Mouse (Mus musculus): ENCODE results near the gene Tmem190.

The Tmem190 gene

DNA sequence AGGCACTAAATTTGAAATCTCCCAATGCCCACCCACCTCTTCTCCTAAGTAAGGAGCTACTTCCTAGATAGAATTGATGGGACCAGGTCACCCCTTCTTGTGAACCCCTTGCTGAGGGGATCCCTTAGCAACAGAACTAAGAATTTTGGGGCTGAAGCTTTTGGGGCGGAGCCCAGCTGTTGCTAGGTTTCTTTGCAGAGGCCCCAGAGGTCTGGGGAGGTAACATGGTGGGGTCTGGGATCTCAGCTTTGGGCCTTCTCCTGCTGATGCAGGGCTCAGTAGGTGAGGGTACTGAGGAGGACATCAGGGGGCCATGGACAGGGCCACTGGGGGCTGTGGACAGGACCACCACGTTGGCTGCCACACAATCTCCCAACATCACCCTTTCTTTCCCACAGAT, at the start of gene Tmem190, which contains the start of gene Il11:
TSS of gene Tmem190 (plus strand) at position 179 of the 400 bp plus-strand sequence.
TSS of gene Il11 (minus strand) at position 101 of the 400 bp plus-strand sequence.
- no peak for DNase-seq

DNA sequence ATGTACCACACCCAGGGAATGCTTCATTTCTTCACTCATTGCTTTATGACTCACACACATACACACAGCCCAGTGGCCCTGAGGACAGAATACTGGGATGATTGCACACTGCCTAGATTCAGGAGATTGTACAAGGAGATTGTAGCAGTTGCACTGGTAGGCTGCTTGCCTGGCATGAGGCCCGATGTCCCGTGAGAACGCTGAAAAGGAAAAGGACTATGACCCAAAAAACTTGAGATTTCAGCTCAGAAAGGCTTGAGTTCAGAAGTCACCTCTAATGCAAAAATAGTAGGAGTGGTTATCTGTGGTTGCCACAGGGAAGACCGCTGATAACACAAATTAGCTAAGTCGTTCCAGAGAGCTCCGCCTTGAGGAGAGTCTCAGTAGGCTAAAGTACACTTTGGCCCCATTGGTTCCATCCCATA, 49.8 kb upstream of the Tmem190 start:
- DNase-seq = no peak

DNA sequence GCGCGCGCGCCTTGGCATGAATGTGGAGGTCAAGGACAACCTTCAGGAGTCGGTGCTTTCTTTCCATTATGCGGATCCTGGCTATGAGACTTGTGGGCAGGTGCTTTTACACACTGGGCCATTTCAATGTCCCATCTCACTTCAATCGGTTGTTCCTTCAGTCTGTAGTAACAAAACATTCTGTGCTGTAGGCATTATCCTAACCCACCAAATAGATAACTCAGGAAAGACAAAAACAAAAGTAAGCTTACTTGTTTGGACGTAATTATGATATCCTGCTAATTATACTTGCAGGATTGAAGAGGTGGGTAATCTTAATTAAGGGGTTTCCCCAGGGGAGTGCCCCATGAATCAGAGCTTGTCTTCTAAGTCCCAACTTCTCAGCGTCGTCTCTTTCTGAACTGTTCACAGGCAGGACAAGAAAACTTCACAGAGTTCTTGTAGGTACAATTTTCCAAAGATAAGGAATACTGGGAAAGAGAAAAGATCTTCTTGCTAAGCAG, 43.6 kb upstream of the Tmem190 start:
- no peak for DNase-seq

DNA sequence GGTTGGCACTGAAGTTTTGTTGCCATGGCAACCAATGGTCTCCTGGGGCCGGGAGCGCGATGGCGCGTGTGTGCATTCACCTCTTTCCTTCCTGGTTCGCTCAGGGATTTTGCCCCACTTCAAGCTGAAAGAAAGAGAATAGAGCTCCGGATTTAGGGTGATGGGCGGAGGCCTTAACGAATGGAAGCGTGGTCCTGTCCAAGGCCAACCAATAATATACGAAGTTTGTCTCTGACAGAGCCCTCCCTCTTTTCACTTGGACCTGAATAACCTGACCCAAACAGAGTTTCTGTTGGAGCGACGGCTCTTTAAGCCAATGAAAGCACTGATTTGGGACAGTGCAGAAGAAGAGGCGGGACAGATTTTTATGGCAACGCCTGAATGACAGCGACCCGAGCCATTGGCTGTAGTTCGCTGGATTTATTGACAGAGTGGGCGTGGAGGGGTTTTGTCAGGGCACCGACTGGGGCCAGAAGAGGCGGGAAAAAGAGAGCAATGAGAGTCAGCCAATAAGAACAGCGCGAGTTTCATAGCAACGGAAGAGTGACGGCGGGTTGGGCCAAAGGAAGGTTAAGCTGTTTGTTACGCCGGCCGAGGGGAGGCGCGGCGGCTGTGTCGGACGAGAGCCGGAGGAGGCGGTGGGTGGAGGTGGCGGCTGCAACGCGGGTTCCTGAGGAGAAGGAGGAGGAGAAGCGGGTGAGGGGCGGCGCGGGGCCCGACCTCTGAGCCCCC, 43.0 kb upstream of the Tmem190 start, which contains the start of gene Kmt5c:
TSS of gene Kmt5c (plus strand) at position 572 of the 732 bp plus-strand sequence.
- DNase-seq = peak; percentile 98

DNA sequence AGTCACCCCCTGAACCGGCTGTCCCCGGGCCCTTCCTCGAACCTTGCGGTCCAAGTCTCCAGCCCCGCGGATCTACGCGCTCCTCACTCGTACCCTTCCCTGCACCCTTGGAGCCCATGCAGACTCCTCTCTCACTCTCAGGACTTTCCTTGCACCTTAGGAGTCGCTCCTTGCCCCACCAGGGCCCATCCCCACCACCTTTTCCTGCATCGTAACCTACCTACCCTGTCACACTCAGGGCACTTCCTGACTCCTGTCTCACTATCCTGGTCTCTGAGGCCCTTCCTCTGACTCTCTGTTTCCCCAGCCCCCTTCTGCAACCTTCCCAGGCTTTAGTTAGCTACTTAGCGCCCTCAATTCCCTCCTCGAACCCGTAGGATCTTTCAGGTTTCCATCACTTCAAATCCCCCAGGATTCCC, 42.4 kb upstream of the Tmem190 start:
- no peak for DNase-seq

DNA sequence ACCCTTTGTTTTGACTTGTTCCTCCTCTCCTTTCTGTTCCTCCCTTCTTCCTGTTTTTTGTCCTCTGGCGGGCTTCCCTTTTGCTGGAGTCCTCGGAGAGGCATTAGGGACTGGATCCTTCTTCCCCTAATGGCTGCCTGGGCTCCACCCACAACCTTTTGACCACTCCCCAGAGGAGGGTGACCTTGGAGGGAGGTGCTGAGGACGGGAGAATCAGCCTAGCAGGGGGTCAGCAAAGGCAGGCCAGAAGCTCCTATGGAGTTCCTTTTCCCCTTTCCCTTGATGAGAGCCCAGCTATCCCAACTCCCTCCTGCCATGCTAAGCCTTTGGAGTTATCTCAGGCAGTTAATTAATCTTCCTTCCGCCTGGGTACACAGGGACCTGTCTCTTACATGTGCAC, 41.6 kb upstream of the Tmem190 start:
- DNase-seq = peak; percentile 69

DNA sequence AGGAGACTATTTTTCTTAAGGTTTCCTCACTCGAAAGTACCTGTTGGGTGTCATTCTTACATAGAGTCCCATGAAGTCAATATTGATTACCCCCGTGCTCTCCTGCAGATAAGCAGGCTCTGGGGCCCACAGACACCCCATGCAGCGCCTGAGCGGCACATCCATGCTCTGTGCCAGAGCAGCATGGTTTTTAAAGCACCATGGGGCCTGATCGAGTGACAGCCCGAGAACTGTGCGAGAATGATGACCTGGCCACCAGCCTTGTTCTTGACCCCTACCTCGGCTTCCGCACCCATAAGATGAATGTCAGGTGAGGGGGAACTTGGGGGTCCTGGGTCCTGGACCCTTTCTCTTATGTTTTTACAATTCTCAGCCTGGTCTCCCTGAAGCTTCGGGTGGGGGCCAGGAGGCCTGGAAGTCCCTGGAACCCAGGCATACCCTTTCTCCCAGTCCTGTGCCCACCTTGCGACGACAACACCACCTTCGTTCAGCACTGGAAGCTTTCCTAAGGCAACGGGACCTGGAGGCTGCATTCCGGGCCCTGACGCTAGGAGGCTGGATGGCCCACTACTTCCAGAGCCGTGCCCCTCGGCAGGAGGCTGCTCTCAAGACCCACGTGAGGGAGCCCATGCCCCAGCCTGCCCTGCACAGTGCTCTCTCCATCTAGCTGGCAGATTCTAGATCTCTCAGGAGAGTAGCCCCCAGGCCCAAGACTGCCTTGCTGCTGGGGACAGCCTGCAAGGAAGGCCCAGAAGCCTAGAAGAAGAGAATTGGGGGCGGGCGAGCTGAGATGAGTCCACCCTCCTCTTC, 40.9 kb upstream of the Tmem190 start:
- peak; percentile 39 for DNase-seq

DNA sequence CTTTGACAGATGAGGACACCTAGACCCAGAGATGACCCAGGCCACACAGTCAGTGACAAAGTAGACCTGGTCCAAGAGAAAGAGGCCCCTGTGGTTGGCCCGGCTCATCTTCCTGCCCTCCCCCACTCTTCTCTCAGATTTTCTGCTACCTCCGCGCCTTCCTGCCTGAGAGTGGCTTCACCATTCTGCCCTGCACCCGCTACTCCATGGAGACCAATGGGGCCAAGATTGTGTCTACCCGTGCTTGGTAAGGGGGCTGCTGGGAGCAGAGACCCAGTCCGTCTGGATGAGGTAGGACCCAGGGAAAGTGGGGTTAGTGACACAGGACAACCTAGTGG, 40.3 kb upstream of the Tmem190 start:
- DNase-seq = peak; percentile 25

DNA sequence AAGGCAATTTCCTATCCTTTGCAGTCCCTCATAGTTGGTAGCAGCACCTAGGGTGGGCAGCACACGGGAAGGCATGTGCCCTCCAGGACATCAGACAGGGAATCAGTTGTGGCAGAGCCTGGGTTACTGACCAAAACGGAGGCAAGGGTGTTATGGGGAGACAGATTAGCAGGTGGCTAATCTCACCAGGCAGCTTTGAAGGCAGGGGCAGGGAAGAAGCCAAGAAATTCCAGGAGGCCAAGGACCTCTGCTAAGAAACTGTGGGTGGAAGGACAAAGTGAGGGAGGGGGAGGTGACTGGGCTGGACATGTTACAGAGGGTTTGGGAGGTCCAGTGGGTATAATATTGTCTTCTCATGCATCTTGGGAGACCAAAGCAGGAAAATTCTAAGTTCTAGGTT, 39.4 kb upstream of the Tmem190 start:
- DNase-seq = no peak

DNA sequence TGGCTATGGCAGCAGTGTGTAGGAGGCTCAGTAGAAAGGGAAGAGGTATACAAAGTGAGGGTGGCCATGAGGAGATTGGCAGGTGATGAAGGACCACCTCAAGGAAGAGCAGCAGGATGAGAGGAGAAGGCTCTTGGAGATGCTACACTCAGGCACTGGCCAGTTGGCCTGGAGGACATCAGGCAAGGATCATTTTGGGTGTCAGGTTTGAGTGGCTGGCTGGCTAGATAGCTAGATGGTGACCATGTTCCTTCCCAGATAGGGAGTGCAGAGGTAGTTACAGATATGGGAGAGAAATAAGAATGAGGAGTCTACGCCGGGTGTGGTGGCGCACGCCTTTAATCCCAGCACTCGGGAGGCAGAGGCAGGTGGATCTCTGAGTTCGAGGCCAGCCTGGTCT, 37.9 kb upstream of the Tmem190 start:
- no peak for DNase-seq

DNA sequence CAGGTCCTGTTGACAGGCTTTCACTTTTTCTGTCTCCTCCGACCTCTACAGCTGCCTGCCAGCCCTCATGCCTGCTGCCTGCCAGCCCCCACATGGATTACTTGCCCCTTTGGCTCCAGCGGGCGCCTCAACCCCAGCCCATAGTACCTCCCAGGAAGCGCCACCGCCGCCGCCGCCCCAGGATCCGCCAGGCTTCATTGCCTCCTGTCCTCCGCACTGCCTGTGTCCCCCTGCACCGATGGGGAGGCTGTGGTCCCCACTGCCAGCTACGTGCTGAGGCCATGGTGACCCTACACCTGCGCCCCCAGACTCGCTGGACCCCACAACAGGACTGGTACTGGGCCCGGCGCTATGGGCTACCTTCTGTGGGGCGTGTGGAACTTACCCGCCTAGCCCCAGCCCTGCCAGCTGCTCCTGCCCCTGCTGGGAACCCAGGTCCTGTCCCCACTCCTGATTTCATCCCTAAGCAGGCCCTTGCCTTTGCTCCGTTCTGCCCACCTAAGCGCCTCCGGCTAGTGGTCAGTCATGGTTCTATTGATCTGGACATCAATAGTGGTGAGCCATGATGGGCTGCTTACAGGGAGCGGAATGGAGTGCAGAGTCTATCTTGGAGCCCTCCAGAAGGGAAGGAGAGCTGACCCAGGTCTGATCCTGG, 36.3 kb upstream of the Tmem190 start:
- no peak for DNase-seq

DNA sequence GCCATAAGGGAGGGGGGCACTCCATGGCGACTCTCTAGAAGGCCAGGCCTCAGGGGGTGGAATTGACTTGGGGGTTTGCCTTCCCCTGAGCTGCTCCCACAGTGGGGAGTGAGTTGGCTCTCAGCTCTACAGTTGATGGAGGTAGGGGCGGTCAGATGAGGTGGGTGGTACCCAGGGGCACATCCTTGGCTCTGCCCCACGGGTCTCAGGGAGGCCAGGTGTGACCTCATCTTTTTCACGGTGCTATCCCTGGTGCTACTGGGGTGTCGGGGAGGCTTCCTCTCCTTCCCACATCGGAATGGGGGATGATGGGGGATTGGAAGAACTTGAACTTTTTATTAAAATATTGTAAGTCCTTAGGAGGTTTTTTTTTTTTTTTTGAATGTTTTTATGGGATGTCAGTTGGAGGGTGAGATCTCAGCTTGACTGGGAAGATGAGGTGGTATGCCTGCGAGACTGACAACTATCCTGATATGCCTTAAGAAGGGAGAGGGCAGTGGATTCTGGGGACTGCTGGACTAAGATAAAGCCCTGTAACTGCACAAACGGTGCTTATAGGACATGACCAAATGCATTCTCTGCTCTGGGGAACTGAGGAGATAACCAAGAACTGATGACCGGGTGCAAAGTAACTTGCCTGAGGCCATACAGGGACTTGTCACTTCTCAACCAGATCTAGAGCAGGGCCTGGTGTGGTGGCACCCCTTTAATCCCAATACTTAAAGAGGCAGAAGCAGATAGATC, 35.4 kb upstream of the Tmem190 start:
- no peak for DNase-seq

DNA sequence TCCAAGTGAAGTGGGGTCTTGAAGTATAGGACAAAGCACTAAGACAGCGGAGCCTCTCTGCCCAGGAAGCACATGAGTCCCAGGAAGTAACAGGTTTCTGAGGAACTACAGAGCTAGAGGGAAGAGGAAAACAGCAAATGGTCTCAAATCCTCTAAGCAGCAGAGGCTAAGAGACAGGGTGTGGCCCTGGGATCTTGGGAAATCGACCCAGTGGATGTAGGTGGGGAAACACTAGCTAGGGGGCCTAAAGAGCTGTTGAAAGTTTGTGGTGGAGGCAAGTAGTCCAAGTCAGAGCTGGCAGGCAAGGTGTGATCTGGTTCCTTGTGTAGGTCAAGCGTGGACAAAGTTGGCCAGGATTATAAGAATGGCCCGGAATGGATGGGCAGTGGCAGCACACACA, 34.4 kb upstream of the Tmem190 start:
- DNase-seq = no peak

DNA sequence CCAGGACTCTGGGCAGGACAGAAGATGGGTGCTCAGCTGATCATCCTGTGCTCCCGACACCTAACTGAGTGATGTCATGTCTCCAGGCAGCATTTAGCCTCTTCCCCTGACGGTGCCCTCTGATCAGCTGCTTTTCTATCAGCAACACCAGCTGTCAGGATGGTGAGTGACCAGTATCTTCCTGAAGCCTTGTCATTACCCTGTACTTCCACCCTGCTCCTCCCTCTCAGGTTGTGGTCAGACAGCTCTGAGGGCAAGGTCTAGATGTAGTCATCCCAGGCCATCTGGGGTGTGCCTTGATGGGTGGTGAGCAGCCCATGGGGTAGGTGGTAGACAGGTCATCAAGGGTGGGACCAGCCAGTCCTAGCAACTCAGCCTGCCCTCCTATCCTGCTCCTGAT, 33.6 kb upstream of the Tmem190 start:
- no peak for DNase-seq

DNA sequence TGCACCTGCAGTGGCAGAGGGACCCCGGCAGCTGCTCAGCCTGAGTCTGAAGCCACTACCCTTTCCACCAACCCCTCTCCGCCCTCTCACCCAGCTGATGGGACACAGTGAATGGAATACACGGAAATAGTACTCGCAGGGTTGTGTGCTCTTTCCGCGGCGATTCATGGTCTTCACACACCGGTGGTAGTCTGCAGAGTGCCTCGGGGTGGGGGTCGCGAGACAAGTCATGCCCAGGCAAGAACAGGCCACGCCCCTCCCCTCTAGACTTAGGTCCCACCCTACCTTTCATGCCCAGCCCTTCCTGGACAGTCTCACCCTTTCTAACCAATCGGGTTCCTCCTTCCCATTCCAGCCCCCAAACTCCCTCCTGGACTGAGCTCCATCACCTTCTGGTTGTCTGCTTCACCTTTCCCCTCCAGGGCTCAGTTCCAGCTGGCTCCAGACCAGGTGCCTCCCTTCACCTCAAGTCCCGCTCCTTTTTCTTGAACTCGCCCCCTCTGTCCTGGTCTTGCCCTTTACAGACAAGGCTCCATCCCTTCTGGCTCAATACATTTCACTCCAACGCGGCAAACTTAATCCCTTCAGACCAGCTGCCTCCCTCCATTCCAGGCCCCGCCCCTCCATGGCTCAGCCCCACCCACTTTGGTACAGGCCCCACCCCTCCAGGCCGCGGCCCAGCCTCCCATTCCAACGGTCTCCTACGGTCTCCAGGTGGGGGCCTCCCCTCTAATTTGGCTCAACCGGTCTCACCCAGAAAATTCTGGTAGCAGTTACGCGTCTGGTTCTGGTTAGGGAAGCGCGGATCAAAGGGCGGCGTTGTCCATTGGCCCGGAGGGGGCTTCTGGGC, 30.5 kb upstream of the Tmem190 start:
- no peak for DNase-seq

DNA sequence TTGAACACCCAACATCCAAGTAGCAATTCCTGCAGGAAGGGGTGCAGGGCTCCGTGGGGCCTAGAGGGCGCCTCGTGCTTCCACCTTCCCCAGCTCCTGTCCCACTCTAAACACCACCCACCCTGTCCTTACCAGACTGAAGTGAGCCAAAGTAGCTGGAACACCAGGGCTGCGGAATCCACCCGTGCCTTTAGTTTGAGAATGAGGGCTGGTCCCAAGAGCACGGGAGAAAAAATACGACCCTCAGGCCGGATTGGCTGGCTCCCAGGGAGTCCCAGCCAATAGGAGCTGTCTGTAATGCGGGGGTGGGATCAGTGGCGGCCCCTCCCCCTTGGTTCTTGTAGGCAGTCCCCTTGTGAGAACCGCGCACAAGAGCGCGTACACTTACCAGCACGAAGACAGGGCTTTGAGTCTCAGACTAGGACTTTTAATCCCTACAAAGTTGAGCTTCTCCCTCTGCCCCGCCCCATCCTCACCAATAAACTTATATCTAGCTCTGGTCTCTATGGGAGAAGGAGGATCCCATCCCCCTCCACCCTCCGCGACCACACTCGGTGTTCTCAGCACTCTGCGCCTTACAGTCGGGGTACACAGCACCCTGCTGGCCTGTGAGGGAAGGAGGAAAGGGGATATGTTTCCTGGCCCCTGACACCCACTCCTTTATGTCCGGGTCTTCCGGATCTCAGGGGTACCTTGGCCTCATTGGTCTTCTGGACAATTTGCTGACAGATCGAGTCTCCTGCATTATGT, 29.7 kb upstream of the Tmem190 start, which contains the start of gene Cox6b2:
TSS of gene Cox6b2 (minus strand) at position 274 of the 750 bp plus-strand sequence.
- DNase-seq = no peak

DNA sequence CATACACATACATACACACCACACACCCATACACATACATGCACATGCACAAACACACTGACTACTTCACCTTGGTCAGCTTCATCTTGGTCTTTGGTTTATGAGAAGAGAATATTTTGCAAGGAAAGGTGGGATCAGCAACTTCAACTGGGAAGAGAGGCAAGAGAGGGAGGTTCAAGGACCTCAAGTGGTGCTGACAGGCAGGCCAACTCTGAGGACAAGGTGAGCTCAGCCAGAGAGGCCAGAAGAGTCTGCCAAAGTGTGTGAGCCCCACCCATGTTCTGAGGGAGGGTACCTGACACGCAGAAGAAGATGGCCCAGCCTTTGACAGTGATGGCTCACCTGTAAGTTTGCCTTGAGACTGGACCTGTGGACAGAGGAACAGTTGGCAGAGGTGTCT, 23.1 kb upstream of the Tmem190 start:
- no peak for DNase-seq

DNA sequence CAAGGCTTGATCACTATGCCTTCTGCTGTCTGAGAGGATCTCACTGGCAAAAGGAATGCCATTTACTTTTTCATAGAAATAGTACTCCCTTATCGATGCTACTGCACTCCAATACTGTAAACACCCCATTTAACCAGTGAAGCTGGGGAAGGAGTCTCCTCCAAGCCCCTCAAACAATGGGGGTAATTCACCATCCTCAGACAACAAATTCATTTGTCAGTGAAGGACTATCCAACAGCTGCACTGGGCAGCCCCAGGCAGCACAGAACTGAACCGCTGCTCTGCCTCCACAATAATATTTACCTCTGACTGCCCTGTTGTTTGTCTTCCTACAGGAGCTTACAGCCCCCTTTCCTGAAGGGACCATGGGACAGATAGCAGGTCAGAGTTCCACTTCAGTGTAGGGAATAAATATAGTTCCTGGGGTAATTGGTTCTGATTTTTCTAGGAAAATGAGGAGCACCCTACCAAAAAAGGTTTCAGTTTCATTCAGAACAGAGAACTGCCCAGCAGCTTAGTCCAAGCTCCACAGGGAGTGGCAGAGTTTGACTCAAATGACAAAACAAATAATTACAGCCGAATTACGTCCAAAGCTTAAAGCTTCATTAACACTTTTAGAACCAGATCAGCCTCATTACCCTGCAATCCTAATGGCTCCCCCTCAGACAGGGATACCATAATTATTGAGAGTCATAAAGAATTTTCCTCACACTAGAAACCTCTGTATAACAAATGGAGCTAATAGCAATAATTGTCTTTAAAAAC, 17.6 kb upstream of the Tmem190 start:
- no peak for DNase-seq

DNA sequence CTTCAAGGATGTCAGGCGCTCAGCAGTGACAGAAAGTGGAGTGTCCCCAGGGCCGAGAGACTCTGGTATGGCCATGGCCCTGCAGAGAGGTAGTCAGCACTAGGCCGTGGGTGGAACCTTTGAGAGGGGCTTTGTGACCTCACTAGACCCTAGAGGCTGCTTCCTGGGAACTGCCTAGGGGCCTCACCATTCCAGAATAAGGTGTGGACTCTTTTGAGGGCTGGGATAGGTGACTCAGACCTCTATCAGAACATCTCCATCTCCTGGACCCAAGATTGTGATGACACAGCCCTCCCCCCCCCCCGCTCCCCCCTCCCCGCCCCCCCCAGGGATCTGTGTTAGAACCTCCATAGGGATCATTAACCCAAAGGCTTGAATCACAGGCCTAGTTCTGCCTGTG, 11.5 kb upstream of the Tmem190 start, which contains the start of gene Fam71e2:
TSS of gene Fam71e2 (minus strand) at position 101 of the 400 bp plus-strand sequence.
- no peak for DNase-seq

DNA sequence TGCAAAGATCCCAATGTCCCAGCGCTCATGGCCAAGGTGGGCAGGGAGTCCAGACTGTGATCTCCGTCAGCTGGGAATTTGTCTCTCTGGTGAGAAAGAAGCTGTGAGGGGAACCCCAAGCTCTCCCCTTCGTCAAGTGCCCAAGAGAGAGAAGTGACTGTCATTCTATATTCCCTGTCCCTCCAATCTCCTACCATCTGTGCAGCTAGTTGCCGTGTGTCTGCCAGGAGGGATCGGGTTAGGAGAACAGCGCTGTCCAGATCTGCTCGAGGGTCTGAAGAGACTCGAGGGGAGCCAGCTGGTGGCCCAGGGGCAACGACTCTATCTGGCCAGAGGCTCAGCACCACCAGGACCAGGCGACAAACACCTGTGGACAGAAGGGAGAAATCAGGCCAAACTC, 6.6 kb upstream of the Tmem190 start:
- no peak for DNase-seq
